Mouse (Mus musculus) heart, postnatal 36 days (tissue): ENCODE data around the gene Gm49486. TPM values are rescaled to one million over a fixed set of nuclear protein-coding genes. Genes with fewer than 3 reads are reported as not detected.
A peak's percentile ranks its signal among the peaks of the same experiment; 100 is the strongest.
"Not testable (repeated sequence)": the region's sequence is repeated elsewhere in the genome, so short reads cannot be mapped to it uniquely, and the experiment has no call there.

Experiments used
- DNase-seq, 2 experiments: peaks; one replicate each; pipeline ENCODE4 v3.0.0; 2021 to 2022
- intact Hi-C: fragments of 180-260 bp; cut with DNase I; formaldehyde crosslinking; loops from one replicate; pipeline ENCODE4 v1.15.1; 2025
- total RNA-seq, 2 experiments: library from RNA; stranded (reverse); gene quantifications; 2 replicates each; pipeline ENCODE4 v1.2.3; 2021

The Gm49486 gene
- total RNA-seq, 2 experiments from 2014 or later: 0.89 to 0.95 TPM

- intact Hi-C loops: loop anchor here (1.0 to 5.0 kb wide), 3 partner anchors 244 to 439 kb away; no protein-coding TSS in a partner anchor
- no peak for DNase-seq
Measured at GRCm38 (mm10) chr15:79223641-79224040, 5.5 kb upstream of the Gm49486 start.

- intact Hi-C loops: loop anchor here (1.0 to 5.0 kb wide), 3 partner anchors 243 to 438 kb away; no protein-coding TSS in a partner anchor
- peak; percentile 90 to 91 for DNase-seq
Measured at GRCm38 (mm10) chr15:79224685-79225084, 4.5 kb upstream of the Gm49486 start.

- intact Hi-C loops: loop anchor here (2.0 kb wide), 1 partner anchor 381 kb away; no protein-coding TSS in a partner anchor
Measured at GRCm38 (mm10) chr15:79225780-79226179, 3.4 kb upstream of the Gm49486 start.

GRCm38 (mm10) chr15:79235268-79235667 is 6.1 kb downstream of the Gm49486 start:
- no peak for DNase-seq
- intact Hi-C loops: no loop called here

More at GRCm38 (mm10) chr15:79225780-79226179, 3.4 kb upstream of the Gm49486 start:
- not testable (repeated sequence) for DNase-seq

GRCm38 (mm10) chr15:79238036-79238435 is 8.8 kb downstream of the Gm49486 start:
- no peak for DNase-seq
- intact Hi-C loops: no loop called here

- no peak for DNase-seq
- intact Hi-C loops: loop anchor here (1.0 to 5.0 kb wide), 6 partner anchors 40 to 365 kb away; partner anchors contain the start of genes Dmc1, Maff and Tmem184b
Measured at GRCm38 (mm10) chr15:79242574-79243233, 13.5 kb downstream of the Gm49486 start.

- DNase-seq: peak; percentile 95 to 96
- intact Hi-C loops: loop anchor here (1.0 to 5.0 kb wide), 6 partner anchors 39 to 364 kb away; partner anchors contain the start of genes Dmc1, Maff and Tmem184b
Measured at GRCm38 (mm10) chr15:79243234-79244042, 14.2 kb downstream of the Gm49486 start.

GRCm38 (mm10) chr15:79244071-79244893 is 15.1 kb downstream of the Gm49486 start:
- DNase-seq: peak in 1 of 2 experiments; percentile 41
- intact Hi-C loops: loop anchor here (5.0 kb wide), 3 partner anchors 38 to 363 kb away; partner anchors contain the start of genes Dmc1 and Maff

GRCm38 (mm10) chr15:79245321-79245720 is 16.1 kb downstream of the Gm49486 start:
- intact Hi-C loops: no loop called here

GRCm38 (mm10) chr15:79250236-79250635 is 21.0 kb downstream of the Gm49486 start:
- DNase-seq: no peak
- intact Hi-C loops: no loop called here

More at GRCm38 (mm10) chr15:79245321-79245720, 16.1 kb downstream of the Gm49486 start:
- no peak for DNase-seq

GRCm38 (mm10) chr15:79251168-79251567 is 22.0 kb downstream of the Gm49486 start:
- intact Hi-C loops: no loop called here
- no peak for DNase-seq

- no peak for DNase-seq
Measured at GRCm38 (mm10) chr15:79251781-79252491, 22.7 kb downstream of the Gm49486 start.

GRCm38 (mm10) chr15:79252580-79252979 is 23.4 kb downstream of the Gm49486 start:
- DNase-seq: no peak
- intact Hi-C loops: no loop called here

More at GRCm38 (mm10) chr15:79251781-79252491, 22.7 kb downstream of the Gm49486 start:
- intact Hi-C loops: no loop called here

- no peak for DNase-seq
Measured at GRCm38 (mm10) chr15:79254661-79255060, 25.5 kb downstream of the Gm49486 start, which contains the start of gene Slc16a8. Gene Slc16a8 (minus strand): TSS chr15:79254761.

GRCm38 (mm10) chr15:79258521-79258920 is 29.3 kb downstream of the Gm49486 start:
- no peak for DNase-seq
- intact Hi-C loops: no loop called here

More at GRCm38 (mm10) chr15:79254661-79255060, 25.5 kb downstream of the Gm49486 start, which contains the start of gene Slc16a8:
- intact Hi-C loops: no loop called here

GRCm38 (mm10) chr15:79261095-79261725 is 32.0 kb downstream of the Gm49486 start:
- intact Hi-C loops: no loop called here
- DNase-seq: peak in 1 of 2 experiments; percentile 45

- DNase-seq: no peak
- intact Hi-C loops: no loop called here
Measured at GRCm38 (mm10) chr15:79261757-79262156, 32.6 kb downstream of the Gm49486 start.

- DNase-seq: no peak
- intact Hi-C loops: no loop called here
Measured at GRCm38 (mm10) chr15:79262375-79262774, 33.2 kb downstream of the Gm49486 start.

- DNase-seq: no peak
- intact Hi-C loops: no loop called here
Measured at GRCm38 (mm10) chr15:79262786-79263309, 33.7 kb downstream of the Gm49486 start.
